Mouse (Mus musculus) granulocyte monocyte progenitor cell, adult 5-6 weeks (primary cell): Measurements from ENCODE around the gene Slc16a1. TPM values are rescaled to one million over a fixed set of nuclear protein-coding genes. Genes with fewer than 3 reads are reported as not detected.

Source experiments
- ATAC-seq: replicated peaks from 2 replicates; pipeline ENCODE4 v1.8.0; 2016; ENCODE audit warnings: mild to moderate bottlenecking, moderate TSS enrichment, inconsistent platforms; ENCODE audit not compliant: poor library complexity, severe bottlenecking
- total RNA-seq, 2 experiments: library from RNA; stranded (forward) in 1 of 2; stranded (reverse) in 1 of 2; fragments of 200-712, 200-1000 nt in 1 of 2; fragments of >200 nt in 1 of 2; fragmentation: Nextera tagmentation in 1 of 2; gene quantifications; 2 replicates each; pipeline ENCODE4 v1.2.3; 2014 to 2017

Slc16a1 gene
- total RNA-seq, 2 experiments from 2014 or later = 36.4 to 88.6 TPM

GRCm38 (mm10) chr3:104637427-104638402 is 753 bp upstream of the Slc16a1 start:
- ATAC-seq = peak; percentile 32

- peak; percentile 24 for ATAC-seq
Observed at GRCm38 (mm10) chr3:104638932-104639748, 672 bp downstream of the Slc16a1 start.

- no peak for ATAC-seq
Observed at GRCm38 (mm10) chr3:104639749-104640368, 1.4 kb downstream of the Slc16a1 start.

- no peak for ATAC-seq
Observed at GRCm38 (mm10) chr3:104640855-104641254, 2.4 kb downstream of the Slc16a1 start.

GRCm38 (mm10) chr3:104641313-104641712 is 2.8 kb downstream of the Slc16a1 start:
- no peak for ATAC-seq

- ATAC-seq = no peak
Observed at GRCm38 (mm10) chr3:104643113-104643512, 4.6 kb downstream of the Slc16a1 start.

- ATAC-seq = peak; percentile 50
Observed at GRCm38 (mm10) chr3:104643810-104644270, 5.4 kb downstream of the Slc16a1 start.

- ATAC-seq = no peak
Observed at GRCm38 (mm10) chr3:104644371-104644770, 5.9 kb downstream of the Slc16a1 start.

- no peak for ATAC-seq
Observed at GRCm38 (mm10) chr3:104654219-104654618, 15.8 kb downstream of the Slc16a1 start.

- ATAC-seq = no peak
Observed at GRCm38 (mm10) chr3:104654921-104655320, 16.5 kb downstream of the Slc16a1 start.

GRCm38 (mm10) chr3:104658706-104659105 is 20.2 kb downstream of the Slc16a1 start:
- no peak for ATAC-seq

- ATAC-seq = no peak
Observed at GRCm38 (mm10) chr3:104659758-104660157, 21.3 kb downstream of the Slc16a1 start.

GRCm38 (mm10) chr3:104660522-104660921 is 22.1 kb downstream of the Slc16a1 start:
- no peak for ATAC-seq

GRCm38 (mm10) chr3:104662007-104662406 is 23.5 kb downstream of the Slc16a1 start:
- ATAC-seq = no peak

GRCm38 (mm10) chr3:104662926-104663325 is 24.5 kb downstream of the Slc16a1 start:
- no peak for ATAC-seq

GRCm38 (mm10) chr3:104666950-104667349 is 28.5 kb downstream of the Slc16a1 start:
- no peak for ATAC-seq

- ATAC-seq = no peak
Observed at GRCm38 (mm10) chr3:104667451-104667850, 29.0 kb downstream of the Slc16a1 start.

GRCm38 (mm10) chr3:104668989-104669388 is 30.5 kb downstream of the Slc16a1 start:
- no peak for ATAC-seq

GRCm38 (mm10) chr3:104669856-104670182 is 31.4 kb downstream of the Slc16a1 start:
- no peak for ATAC-seq

- ATAC-seq = peak; percentile 79
Observed at GRCm38 (mm10) chr3:104670183-104671020, 31.9 kb downstream of the Slc16a1 start.
